Mouse (Mus musculus) spleen, postnatal 0 days (tissue): Measurements from ENCODE around the gene Irf2bpl. TPM values are rescaled to one million over a fixed set of nuclear protein-coding genes. Genes with fewer than 3 reads are reported as not detected.

Source experiments
- polyA plus RNA-seq: library from polyadenylated mRNA; unstranded; fragments of >200 nt; fragmentation: Nextera tagmentation; extraction: Ambion mirVana; gene quantifications from 2 replicates; pipeline ENCODE4 v1.2.1, GENCODE M21; 2015

Irf2bpl gene
- 11.9 and 14.9 TPM in 2 replicates for polyA plus RNA-seq

GRCm38 (mm10) chr12:86884197-86885058 lies at the start of gene Irf2bpl:
TSS of gene Irf2bpl (minus strand) at chr12:86884798.

Other genes with a start within 250 kb of the Irf2bpl start
- 2.0 and 2.8 TPM in 2 replicates for gene Vash1, start 206.1 kb downstream of the Irf2bpl start, polyA plus RNA-seq
- gene Angel1, start 158.3 kb downstream of the Irf2bpl start, polyA plus RNA-seq: 1.3 and 1.6 TPM in 2 replicates
- gene Lrrc74a, start 150.4 kb downstream of the Irf2bpl start, polyA plus RNA-seq: not detected in 2 replicates
- 8.5 and 9.0 TPM in 2 replicates for gene Cipc, start 62.2 kb upstream of the Irf2bpl start, polyA plus RNA-seq
- gene Zdhhc22, start 105.6 kb upstream of the Irf2bpl start, polyA plus RNA-seq: not detected in 2 replicates
- gene Tmem63c, start 136.5 kb upstream of the Irf2bpl start, polyA plus RNA-seq: not detected in 2 replicates
- gene Ngb, start 217.7 kb upstream of the Irf2bpl start, polyA plus RNA-seq: 0.07 and 0.14 TPM in 2 replicates